Mouse (Mus musculus) limb, embryonic 12.5 days (tissue): ENCODE data around the gene Mtmr10. TPM values are rescaled to one million over a fixed set of nuclear protein-coding genes. Genes with fewer than 3 reads are reported as not detected.

ENCODE experiments used
- ATAC-seq: fragments of 200-750 bp; cut with Nextera tagmentation; 2 replicates; pipeline ENCODE4 v1.8.0; 2017; ENCODE audit warnings: low read depth, moderate TSS enrichment; ENCODE audit not compliant: insufficient number of reproducible peaks, insufficient read depth, low FRiP score, low TSS enrichment
- H3K27ac ChIP-seq: fragments of 300-500 bp; sonication (generic); 2 replicates; pipeline ENCODE4 v1.5.1; 2016; ENCODE audit warnings: mild to moderate bottlenecking, moderate library complexity
- H3K27me3 ChIP-seq: fragments of 300-500 bp; sonication (generic); 2 replicates; pipeline ENCODE4 v1.6.1; 2016; ENCODE audit warnings: mild to moderate bottlenecking, moderate library complexity
- H3K36me3 ChIP-seq: fragments of 300-500 bp; sonication (generic); 2 replicates; pipeline ENCODE4 v1.6.1; 2016; ENCODE audit warnings: mild to moderate bottlenecking, moderate library complexity
- H3K4me1 ChIP-seq: fragments of 300-500 bp; sonication (generic); replicated peaks from 2 replicates; pipeline ENCODE4 v1.6.1; 2016
- H3K4me2 ChIP-seq: fragments of 300-500 bp; sonication (generic); 2 replicates; pipeline ENCODE4 v1.6.1; 2016; ENCODE audit warnings: mild to moderate bottlenecking, moderate library complexity
- H3K4me3 ChIP-seq: fragments of 300-500 bp; sonication (generic); replicated peaks from 2 replicates; pipeline ENCODE4 v1.5.1; 2016; ENCODE audit warnings: mild to moderate bottlenecking
- H3K9ac ChIP-seq: fragments of 300-500 bp; sonication (generic); replicated peaks from 2 replicates; pipeline ENCODE4 v1.6.1; 2016; ENCODE audit warnings: mild to moderate bottlenecking, moderate library complexity
- H3K9me3 ChIP-seq: fragments of 300-500 bp; sonication (generic); 2 replicates; pipeline ENCODE4 v1.6.1; 2016; ENCODE audit warnings: mild to moderate bottlenecking, moderate library complexity
- WGBS: fragments of 180-500 bp; shearing (Covaris S2); methylation state at CpG from one replicate; pipeline ENCODE4 v1.1.7; 2016; 5-methylcytosine and 5-hydroxymethylcytosine counted together
- polyA plus RNA-seq: library from polyadenylated mRNA; unstranded; fragments of >200 nt; fragmentation: Nextera tagmentation; extraction: Ambion mirVana; gene quantifications from 2 replicates; pipeline ENCODE4 v1.2.1, GENCODE M21; 2016

Gene Mtmr10
- polyA plus RNA-seq, 1 experiment from 2014 or later: 13.6 TPM

DNA sequence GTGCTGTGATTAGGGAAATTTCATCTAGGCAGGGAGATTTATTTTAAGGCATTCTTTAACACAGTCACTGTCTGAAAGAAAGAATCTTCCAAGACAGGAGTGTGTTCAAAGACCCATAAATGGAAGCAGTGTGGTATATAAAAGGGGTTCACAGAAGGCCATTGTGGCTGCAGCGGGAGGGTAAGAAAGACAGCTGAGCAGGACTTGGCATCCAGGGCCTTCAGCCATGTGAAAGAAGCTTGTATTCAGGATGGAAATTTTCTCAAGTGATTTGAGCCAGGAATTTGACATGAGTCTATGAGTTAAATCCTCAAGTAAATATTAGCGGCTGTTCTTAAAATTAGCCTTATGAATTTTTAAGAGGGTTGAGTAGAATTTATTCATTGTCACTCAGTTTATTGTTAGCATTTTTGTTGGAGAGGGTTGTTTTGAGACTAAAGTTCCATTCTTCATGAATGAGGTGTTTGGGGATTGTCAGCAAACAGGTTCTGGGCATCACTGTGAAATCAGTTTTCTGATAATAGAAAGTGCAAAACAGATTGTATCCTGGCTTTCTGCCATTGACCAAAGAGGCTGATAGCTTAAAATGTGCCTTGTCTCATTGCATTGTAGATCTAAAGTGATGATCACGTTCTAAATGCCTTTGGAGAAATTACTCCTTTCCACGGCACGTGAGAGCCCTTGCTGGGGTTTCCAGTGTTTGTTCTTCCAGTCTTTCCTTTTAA lies 9.0 kb downstream of the Mtmr10 start:
- Histone ChIP-seq H3K4me3 (no peak overlapping the region), H3K9me3 (no peaks in the 10 kb centered on the region), H3K27ac (no peak overlapping the region), H3K27me3 (no peaks in the 10 kb centered on the region), H3K4me2 (no peak overlapping the region), H3K9ac (no peak overlapping the region), H3K36me3 (peaks cover 28% of the 10 kb centered on the region), H3K4me1 (no peaks in the 10 kb centered on the region)
- 73% methylated on average over 5 of the region's 5 CpGs for WGBS
- no peak for ATAC-seq

DNA sequence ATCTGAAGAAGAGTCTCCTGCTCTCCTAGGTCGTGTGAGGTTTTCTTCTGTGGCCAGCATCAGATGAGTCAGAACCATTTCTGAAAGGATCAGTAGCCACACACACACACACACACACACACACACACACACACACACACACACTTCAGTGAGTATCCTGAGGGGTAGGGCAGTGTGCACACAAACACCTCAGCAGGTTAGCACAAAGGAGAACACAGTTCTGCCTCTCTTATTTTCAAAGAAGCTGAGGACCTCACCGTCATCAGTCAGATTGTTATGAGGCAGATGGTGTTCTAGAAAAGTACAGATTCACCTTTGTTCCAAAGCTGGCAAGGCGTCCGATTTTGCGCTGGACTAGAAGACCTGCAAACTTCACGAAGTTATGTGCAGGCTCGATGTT lies 22.8 kb downstream of the Mtmr10 start:
- WGBS: 86% methylated on average over 7 of the region's 7 CpGs
- no peaks in the 10 kb centered on the region for H3K4me1 ChIP-seq
- H3K9me3 ChIP-seq: no peaks in the 10 kb centered on the region
- H3K9ac ChIP-seq: no peak overlapping the region
- H3K4me2 ChIP-seq: no peak overlapping the region
- no peak overlapping the region for H3K27ac ChIP-seq
- H3K36me3 ChIP-seq: peaks cover 29% of the 10 kb centered on the region
- ATAC-seq: no peak
- no peaks in the 10 kb centered on the region for H3K27me3 ChIP-seq
- H3K4me3 ChIP-seq: no peak overlapping the region

DNA sequence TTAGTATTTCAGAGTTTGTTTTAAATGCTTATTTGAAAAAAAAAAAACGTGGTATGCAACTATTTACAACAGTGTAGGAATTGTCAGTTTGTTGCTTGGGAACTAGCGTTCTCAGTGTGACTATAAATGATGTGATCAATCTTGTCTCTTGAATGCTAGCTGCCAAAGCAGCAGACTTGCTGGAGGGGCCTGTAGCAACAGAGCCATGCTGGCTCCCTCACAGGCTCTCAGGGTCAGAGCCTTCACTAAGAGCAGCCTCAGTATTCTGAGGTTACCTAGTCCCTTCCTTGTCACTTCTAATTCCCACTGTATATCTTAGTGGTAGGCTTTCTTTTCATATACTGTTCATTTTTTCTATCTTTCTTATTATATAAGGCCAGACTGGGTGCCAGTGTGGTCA lies 23.3 kb downstream of the Mtmr10 start:
- H3K4me3 ChIP-seq: no peak overlapping the region
- WGBS: 61% methylated on average over 2 of the region's 2 CpGs
- no peaks in the 10 kb centered on the region for H3K9me3 ChIP-seq
- H3K27ac ChIP-seq: no peak overlapping the region
- H3K4me1 ChIP-seq: no peaks in the 10 kb centered on the region
- H3K27me3 ChIP-seq: no peaks in the 10 kb centered on the region
- no peak overlapping the region for H3K9ac ChIP-seq
- no peak for ATAC-seq
- peaks cover 31% of the 10 kb centered on the region for H3K36me3 ChIP-seq
- H3K4me2 ChIP-seq: no peak overlapping the region

DNA sequence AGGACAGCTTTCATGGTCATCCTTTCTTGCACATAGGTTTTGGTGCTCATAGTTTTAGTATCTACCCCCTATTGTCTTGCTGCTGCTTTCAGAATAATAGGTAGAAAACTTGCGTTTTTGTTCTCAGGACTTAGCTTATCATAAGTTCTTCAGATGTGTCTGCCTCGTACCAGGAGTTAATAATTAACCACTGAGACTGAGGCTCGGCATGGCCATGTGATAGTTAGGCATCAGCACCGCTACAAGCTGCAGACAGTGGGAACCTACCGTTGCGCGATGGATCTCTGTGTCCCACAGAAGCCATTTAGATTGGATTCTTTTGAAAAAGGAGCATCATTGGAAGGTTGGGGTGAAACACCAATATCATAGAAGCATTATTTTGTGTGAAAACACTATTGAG lies 25.4 kb downstream of the Mtmr10 start:
- H3K4me2 ChIP-seq: no peak overlapping the region
- ATAC-seq: no peak
- H3K36me3 ChIP-seq: peaks cover 50% of the 10 kb centered on the region
- H3K9ac ChIP-seq: no peak overlapping the region
- no peaks in the 10 kb centered on the region for H3K27me3 ChIP-seq
- H3K27ac ChIP-seq: no peak overlapping the region
- H3K4me3 ChIP-seq: no peak overlapping the region
- H3K4me1 ChIP-seq: no peaks in the 10 kb centered on the region
- H3K9me3 ChIP-seq: no peaks in the 10 kb centered on the region
- 90% methylated on average over 7 of the region's 7 CpGs for WGBS

DNA sequence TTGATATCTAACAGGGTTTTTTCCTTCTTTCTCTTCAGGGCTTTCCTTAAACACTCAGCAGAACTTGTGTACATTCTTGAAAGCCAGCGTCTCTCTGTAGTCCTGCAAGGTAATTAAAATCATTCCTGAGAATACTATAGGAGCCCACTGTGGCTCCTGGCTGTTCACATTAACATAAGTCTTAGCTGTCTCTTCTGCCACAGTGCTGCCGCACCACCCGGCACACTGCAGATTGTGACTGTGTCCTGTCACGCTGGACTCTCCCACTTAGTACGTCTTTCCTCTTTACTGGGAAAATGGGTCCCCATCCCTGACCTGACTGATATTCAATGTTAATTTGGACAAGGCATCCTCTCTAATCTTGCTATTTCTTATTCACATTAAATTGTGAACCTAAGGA lies 33.7 kb downstream of the Mtmr10 start:
- no peaks in the 10 kb centered on the region for H3K9me3 ChIP-seq
- H3K4me3 ChIP-seq: no peak overlapping the region
- 90% methylated on average over 5 of the region's 5 CpGs for WGBS
- H3K36me3 ChIP-seq: peaks cover 63% of the 10 kb centered on the region
- H3K4me2 ChIP-seq: no peak overlapping the region
- H3K9ac ChIP-seq: no peak overlapping the region
- no peak overlapping the region for H3K27ac ChIP-seq
- ATAC-seq: no peak
- H3K27me3 ChIP-seq: no peaks in the 10 kb centered on the region
- H3K4me1 ChIP-seq: no peaks in the 10 kb centered on the region

DNA sequence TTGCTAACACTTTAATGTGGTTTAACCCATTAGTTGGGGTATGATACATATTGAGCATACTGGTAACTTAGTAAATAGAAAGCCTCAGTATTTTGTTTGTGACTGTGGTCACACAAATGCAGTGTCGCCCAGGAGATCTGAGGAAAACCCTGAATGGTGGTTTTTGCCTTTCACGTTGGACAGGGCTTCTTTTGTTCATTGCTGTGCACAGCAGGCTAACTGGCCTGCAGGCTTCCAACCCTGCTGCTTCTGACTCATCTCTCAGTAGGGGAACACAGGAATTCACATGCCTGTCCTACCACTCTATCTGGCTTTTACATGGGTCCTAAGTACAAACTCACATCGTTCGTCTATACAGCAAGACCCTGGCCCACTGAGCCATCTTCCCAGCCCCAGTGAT lies 34.2 kb downstream of the Mtmr10 start:
- H3K9ac ChIP-seq: no peak overlapping the region
- H3K27me3 ChIP-seq: no peaks in the 10 kb centered on the region
- no peaks in the 10 kb centered on the region for H3K9me3 ChIP-seq
- no peaks in the 10 kb centered on the region for H3K4me1 ChIP-seq
- ATAC-seq: no peak
- H3K27ac ChIP-seq: no peak overlapping the region
- peaks cover 58% of the 10 kb centered on the region for H3K36me3 ChIP-seq
- WGBS: 93% methylated on average over 4 of the region's 4 CpGs
- no peak overlapping the region for H3K4me3 ChIP-seq
- H3K4me2 ChIP-seq: no peak overlapping the region

DNA sequence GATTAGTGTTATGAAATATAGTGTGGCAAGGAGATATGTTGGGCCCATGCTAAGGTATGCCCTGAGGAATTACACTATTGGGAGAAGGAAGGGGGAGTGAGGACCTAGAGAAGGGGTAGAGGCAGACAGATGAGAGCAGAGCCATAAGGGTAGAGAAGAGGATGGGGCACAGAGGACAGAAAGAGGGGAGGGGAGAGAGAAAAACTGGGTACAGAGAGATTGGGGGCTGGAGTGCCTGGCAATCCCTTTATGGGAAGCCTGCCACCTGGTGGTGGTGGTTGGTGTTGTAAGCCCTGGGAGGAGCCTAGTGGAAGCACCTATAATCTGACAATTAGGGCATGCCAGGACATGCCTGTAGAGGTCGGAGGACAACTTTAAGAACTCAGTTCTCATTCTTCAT lies 39.4 kb downstream of the Mtmr10 start:
- ATAC-seq: no peak
- no peaks in the 10 kb centered on the region for H3K4me1 ChIP-seq
- no peak overlapping the region for H3K9ac ChIP-seq
- H3K27me3 ChIP-seq: no peaks in the 10 kb centered on the region
- no peak overlapping the region for H3K4me3 ChIP-seq
- H3K27ac ChIP-seq: no peak overlapping the region
- 12% methylated on average over 1 of the region's 1 CpGs for WGBS
- H3K9me3 ChIP-seq: no peaks in the 10 kb centered on the region
- H3K4me2 ChIP-seq: no peak overlapping the region
- peaks cover 50% of the 10 kb centered on the region; the same call in 1 of the 2 replicates for H3K36me3 ChIP-seq

DNA sequence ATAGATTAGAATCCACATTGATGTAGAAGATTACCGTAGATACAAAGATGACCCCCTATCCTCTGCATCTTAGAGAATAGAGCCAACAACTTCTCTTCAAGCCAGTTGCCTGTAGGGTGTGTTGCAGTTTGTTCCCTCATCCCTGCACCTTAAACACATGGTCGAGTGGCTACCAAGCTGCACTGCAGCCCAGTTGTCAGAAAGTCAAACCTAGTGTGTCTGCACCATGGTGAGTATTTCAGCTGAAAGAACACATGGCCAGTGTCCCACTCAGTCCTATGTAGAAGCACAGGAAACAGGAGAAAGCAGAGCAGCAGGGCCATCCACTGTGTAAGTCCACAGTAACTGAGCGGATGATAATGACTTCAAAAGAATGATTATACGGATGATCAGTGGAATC lies 40.0 kb downstream of the Mtmr10 start:
- H3K27ac ChIP-seq: no peak overlapping the region
- H3K4me2 ChIP-seq: no peak overlapping the region
- no peak overlapping the region for H3K9ac ChIP-seq
- no peaks in the 10 kb centered on the region for H3K4me1 ChIP-seq
- H3K36me3 ChIP-seq: peaks cover 47% of the 10 kb centered on the region; the same call in 1 of the 2 replicates
- H3K9me3 ChIP-seq: no peaks in the 10 kb centered on the region
- 89% methylated on average over 4 of the region's 4 CpGs for WGBS
- no peak overlapping the region for H3K4me3 ChIP-seq
- ATAC-seq: no peak
- H3K27me3 ChIP-seq: no peaks in the 10 kb centered on the region

DNA sequence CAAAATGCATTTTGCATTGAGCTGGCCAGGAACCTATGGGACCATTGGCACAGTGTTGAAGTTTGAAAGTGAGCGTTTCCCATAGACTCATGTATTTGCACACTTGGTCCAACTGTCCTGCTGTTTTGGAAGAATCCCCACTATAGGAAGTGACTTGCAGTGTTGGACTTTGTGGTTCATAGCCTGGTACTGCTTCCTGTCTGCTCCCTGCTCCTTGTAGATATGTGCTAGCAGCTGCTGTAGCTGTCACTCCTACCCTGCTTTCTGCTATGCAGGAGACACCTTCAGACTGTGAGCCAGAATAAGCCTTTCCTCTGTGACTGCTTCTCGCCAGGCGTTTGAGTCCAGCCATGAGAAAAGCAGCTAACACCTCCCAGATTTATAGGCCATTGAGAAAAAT lies 43.9 kb downstream of the Mtmr10 start:
- no peak overlapping the region for H3K4me2 ChIP-seq
- no peaks in the 10 kb centered on the region for H3K27me3 ChIP-seq
- no peaks in the 10 kb centered on the region for H3K9me3 ChIP-seq
- H3K27ac ChIP-seq: no peak overlapping the region
- H3K9ac ChIP-seq: no peak overlapping the region
- H3K36me3 ChIP-seq: peaks cover 64% of the 10 kb centered on the region
- H3K4me1 ChIP-seq: no peaks in the 10 kb centered on the region
- ATAC-seq: no peak
- WGBS: 85% methylated on average over 3 of the region's 3 CpGs
- H3K4me3 ChIP-seq: no peak overlapping the region

DNA sequence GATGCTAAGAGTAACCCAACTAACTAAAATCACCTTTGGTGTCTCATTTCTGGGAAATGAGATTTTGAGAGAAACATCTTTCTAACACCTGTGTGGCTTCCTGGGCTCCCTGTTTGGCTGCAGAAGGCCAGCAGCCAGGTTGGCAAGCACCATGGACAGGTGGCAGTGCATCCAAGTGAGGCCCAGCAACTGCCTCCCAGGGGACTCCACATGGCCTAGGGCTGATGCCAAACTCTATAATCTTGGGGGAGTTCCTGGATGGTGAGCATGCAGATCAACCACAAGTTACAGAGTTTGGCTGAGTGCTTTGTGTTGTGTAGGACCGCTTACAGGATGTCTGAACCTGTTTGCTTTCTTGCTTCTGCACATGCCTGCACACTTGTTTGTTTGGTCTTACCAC lies 45.2 kb downstream of the Mtmr10 start:
- Histone ChIP-seq H3K9ac (no peak overlapping the region), H3K4me2 (no peak overlapping the region), H3K27me3 (no peaks in the 10 kb centered on the region), H3K4me1 (no peaks in the 10 kb centered on the region), H3K4me3 (no peak overlapping the region), H3K27ac (no peak overlapping the region), H3K36me3 (peaks cover 74% of the 10 kb centered on the region), H3K9me3 (no peaks in the 10 kb centered on the region)
- ATAC-seq: no peak
- 89% methylated on average over 1 of the region's 1 CpGs for WGBS

DNA sequence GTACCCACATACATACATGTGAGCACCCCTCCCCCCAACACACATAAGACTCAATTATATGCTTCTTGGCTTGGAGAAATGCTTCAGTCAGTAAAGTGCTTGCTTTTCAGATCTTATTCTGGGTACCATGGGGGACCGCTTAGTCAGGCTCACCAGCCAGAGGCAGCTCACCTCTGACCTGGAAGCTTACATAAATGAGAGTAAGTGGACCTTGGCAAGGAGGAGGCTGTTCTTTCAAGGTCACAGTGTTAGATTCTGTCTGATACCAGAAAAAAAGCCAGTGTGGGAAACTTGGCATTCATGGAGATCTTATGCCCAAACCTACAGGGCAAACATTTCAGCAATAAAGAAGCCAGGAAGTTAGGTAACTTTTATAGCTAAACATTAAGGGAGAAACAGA lies 60.4 kb downstream of the Mtmr10 start:
- WGBS: 88% methylated on average over 1 of the region's 1 CpGs
- H3K4me3 ChIP-seq: no peak overlapping the region

DNA sequence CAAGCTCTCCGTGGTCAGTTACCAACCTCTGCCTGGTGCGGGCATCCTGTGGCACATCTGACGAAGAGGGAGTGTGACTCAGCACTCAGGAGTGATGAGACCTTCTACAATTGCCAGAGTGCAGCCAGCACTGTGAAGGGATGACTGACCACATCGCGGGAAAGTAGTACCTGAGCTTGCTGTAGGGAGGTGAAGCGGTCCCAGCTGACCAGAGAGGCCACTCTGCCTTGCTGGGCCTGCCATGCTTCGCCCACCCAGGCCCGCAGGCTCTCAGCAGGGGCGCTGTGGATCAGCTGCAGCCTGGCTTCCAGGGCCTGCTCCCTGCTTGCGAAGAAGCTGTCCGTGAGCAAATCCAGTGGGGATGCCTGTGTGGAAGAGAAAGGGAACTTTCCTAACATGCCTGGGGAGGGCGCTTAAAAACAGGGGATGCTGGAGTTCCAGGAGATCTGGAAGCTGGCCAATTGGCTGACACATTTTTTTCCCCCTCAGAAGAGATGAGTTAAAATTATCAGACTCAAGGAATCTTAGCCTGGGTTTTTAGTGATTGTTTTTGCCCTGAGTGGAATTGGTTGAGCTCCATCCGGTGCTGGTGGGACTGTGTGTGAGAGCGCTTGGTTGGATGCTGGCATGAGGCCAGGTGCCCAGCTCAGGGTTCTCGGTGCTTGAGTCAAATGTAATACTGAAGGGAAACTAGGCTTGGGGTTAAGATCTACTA lies 61.9 kb downstream of the Mtmr10 start:
- Histone ChIP-seq H3K4me3 (no peak overlapping the region), H3K27ac (no peak overlapping the region)
- ATAC-seq: no peak

More for the DNA sequence above, 60.4 kb downstream of the Mtmr10 start:
- H3K27ac ChIP-seq: no peak overlapping the region
- H3K9me3 ChIP-seq: no peaks in the 10 kb centered on the region
- no peak for ATAC-seq
- no peak overlapping the region for H3K4me2 ChIP-seq
- H3K36me3 ChIP-seq: peaks cover 66% of the 10 kb centered on the region
- H3K4me1 ChIP-seq: no peaks in the 10 kb centered on the region
- no peaks in the 10 kb centered on the region for H3K27me3 ChIP-seq
- no peak overlapping the region for H3K9ac ChIP-seq

More for the DNA sequence above, 61.9 kb downstream of the Mtmr10 start:
- H3K9me3 ChIP-seq: no peaks in the 10 kb centered on the region
- H3K27me3 ChIP-seq: no peaks in the 10 kb centered on the region
- no peaks in the 10 kb centered on the region for H3K4me1 ChIP-seq
- no peak overlapping the region for H3K9ac ChIP-seq
- whole genome bisulfite sequencing: 91% methylated on average over 15 of the region's 15 CpGs
- no peak overlapping the region for H3K4me2 ChIP-seq
- H3K36me3 ChIP-seq: peaks cover 79% of the 10 kb centered on the region
